19 mouse cellular contexts compared by ENCODE assay signal in genomic region chr5:96521541-96521940, GRCm38 (mm10).
A peak's percentile ranks its signal among the peaks of the same experiment; 100 is the strongest.
DNase-seq lines count a peak whose midpoint lies in the region; ATAC-seq and TF ChIP-seq lines count a peak whose summit lies in the region.
"Had no signal": no experiment of that assay in that cellular context is flagged by ENCODE, and none has a peak within 500 bp of the region (broad histone marks: within the 10 kb centered on the region; RNA-seq: fewer than 3 reads in every experiment).

No protein-coding gene starts in this region.

- no peak overlapping the region for H3K27ac ChIP-seq in lung, postnatal 0 days (ENCODE audit: low read length)
- H3K27ac ChIP-seq: embryonic facial prominence, embryonic 13.5 days; forebrain, embryonic 15.5 days; heart, embryonic 15.5 days; hindbrain, embryonic 15.5 days; limb, embryonic 12.5 days; midbrain, embryonic 13.5 days; neural tube, embryonic 13.5 days had no signal

- H3K27me3 ChIP-seq in lung, postnatal 0 days (replicated peaks; ENCODE audit: insufficient read depth, low read length): no peaks in the 10 kb centered on the region
- H3K27me3 ChIP-seq: embryonic facial prominence, embryonic 13.5 days; forebrain, embryonic 15.5 days; heart, embryonic 15.5 days; hindbrain, embryonic 15.5 days; midbrain, embryonic 13.5 days; neural tube, embryonic 13.5 days had no signal

- H3K4me2 ChIP-seq in lung, postnatal 0 days (replicated peaks; ENCODE audit: low read depth, low read length): 0 out of 2 replicates have a peak overlapping the region, but pooled peaks have one; percentile 8
- H3K4me2 ChIP-seq: embryonic facial prominence, embryonic 13.5 days; forebrain, embryonic 15.5 days; heart, embryonic 15.5 days; hindbrain, embryonic 15.5 days; limb, embryonic 12.5 days; lung, embryonic 14.5 days; midbrain, embryonic 13.5 days; neural tube, embryonic 13.5 days had no signal

- no peaks in the 10 kb centered on the region for H3K36me3 ChIP-seq in lung, postnatal 0 days (ENCODE audit: insufficient read depth, low read length)
- H3K36me3 ChIP-seq: embryonic facial prominence, embryonic 13.5 days; forebrain, embryonic 15.5 days; heart, embryonic 15.5 days; hindbrain, embryonic 15.5 days; limb, embryonic 12.5 days; midbrain, embryonic 13.5 days; neural tube, embryonic 13.5 days had no signal

- no peaks in the 10 kb centered on the region for H3K9me3 ChIP-seq in lung, postnatal 0 days (ENCODE audit: low read length)
- H3K9me3 ChIP-seq: embryonic facial prominence, embryonic 13.5 days; forebrain, embryonic 15.5 days; heart, embryonic 15.5 days; hindbrain, embryonic 15.5 days; midbrain, embryonic 13.5 days; neural tube, embryonic 13.5 days had no signal

- H3K9ac ChIP-seq in lung, postnatal 0 days (replicated peaks; ENCODE audit: low read depth): no peak overlapping the region
- H3K9ac ChIP-seq: embryonic facial prominence, embryonic 13.5 days; forebrain, embryonic 15.5 days; heart, embryonic 15.5 days; hindbrain, embryonic 15.5 days; limb, embryonic 12.5 days; lung, embryonic 14.5 days; midbrain, embryonic 13.5 days; neural tube, embryonic 13.5 days had no signal

- no peak for ATAC-seq in lung, postnatal 0 days
- ATAC-seq: forebrain, embryonic 15.5 days; midbrain, embryonic 13.5 days had no signal

- WGBS in lung, postnatal 0 days: 60% methylated on average over 9 of the region's 9 CpGs

- H3K4me3 ChIP-seq in lung, postnatal 0 days (ENCODE audit: low read depth, low read length): no peak overlapping the region
- H3K4me3 ChIP-seq: embryonic facial prominence, embryonic 13.5 days; forebrain, embryonic 15.5 days; heart, embryonic 15.5 days; hindbrain, embryonic 15.5 days; limb, embryonic 12.5 days; midbrain, embryonic 13.5 days; neural tube, embryonic 13.5 days had no signal

- DNase-seq in lung, postnatal 0 days (ENCODE audit: low spot score): no peak
- no peak for DNase-seq in lung, postnatal 10 days
- peak; percentile 75 for DNase-seq in kidney, adult 9 months
- peak; percentile 49 to 74 for DNase-seq in kidney, postnatal 25 days
- DNase-seq in adrenal gland, postnatal 10 days: no peak
- DNase-seq in cerebellum, postnatal 14 days: no peak
- DNase-seq in frontal cortex, postnatal 25 days (ENCODE audit: low spot score in 2 of 2): no peak
- DNase-seq: adrenal gland, adult 8-10 months; cerebellum, postnatal 10 days; gastrocnemius, postnatal 25 days; heart, postnatal 4 days had no signal

- TF ChIP-seq CTCF in lung, postnatal 0 days (IDR thresholded peaks at IDR 0.05): no peak

- no peak for TF ChIP-seq EP300 in lung, postnatal 0 days (IDR thresholded peaks at IDR 0.05)

- H3K4me1 ChIP-seq in lung, postnatal 0 days (ENCODE audit: insufficient read depth, low read depth, low read length): no peaks in the 10 kb centered on the region
- H3K4me1 ChIP-seq: embryonic facial prominence, embryonic 13.5 days; forebrain, embryonic 15.5 days; heart, embryonic 15.5 days; hindbrain, embryonic 15.5 days; neural tube, embryonic 13.5 days had no signal

Comparison
In these comparisons a context has a peak if more than half of its experiments do, and no peak if none do; other contexts are left out.
1. DNase-seq: peak in kidney, adult 9 months (single experiment) and kidney, postnatal 25 days (2 of 2); none in lung, postnatal 0 days (single experiment), lung, postnatal 10 days (single experiment), adrenal gland, postnatal 10 days (single experiment), cerebellum, postnatal 14 days (0 of 2) and frontal cortex, postnatal 25 days (0 of 2).